Mouse (Mus musculus): ENCODE results near the gene Il25. TPM values are rescaled to one million over a fixed set of nuclear protein-coding genes. Genes with fewer than 3 reads are reported as not detected.

Gene Il25
- total RNA-seq (2021): not detected

DNA sequence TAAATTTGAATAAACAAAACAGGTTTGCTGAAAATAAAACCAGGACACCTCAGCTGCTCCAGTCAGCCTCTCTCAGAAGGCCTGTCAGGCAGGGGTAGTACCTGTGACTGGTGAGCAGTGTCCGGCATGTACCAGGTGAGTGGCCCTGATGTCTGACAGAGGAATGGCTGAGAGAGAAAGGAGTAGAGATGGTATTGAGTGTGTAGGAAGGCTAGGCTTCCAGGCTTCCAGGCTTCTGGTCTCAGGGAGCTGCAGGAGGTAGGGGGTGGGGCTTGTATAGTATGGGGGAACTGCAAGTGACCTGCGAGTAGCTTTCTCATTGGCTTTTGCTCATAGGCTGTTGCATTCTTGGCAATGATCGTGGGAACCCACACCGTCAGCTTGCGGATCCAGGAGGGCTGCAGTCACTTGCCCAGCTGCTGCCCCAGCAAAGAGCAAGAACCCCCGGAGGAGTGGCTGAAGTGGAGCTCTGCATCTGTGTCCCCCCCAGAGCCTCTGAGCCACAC, at the start of gene Il25:
Gene Il25 (plus strand): TSS at position 51 of the 506 bp plus-strand sequence.
- no peak for DNase-seq

DNA sequence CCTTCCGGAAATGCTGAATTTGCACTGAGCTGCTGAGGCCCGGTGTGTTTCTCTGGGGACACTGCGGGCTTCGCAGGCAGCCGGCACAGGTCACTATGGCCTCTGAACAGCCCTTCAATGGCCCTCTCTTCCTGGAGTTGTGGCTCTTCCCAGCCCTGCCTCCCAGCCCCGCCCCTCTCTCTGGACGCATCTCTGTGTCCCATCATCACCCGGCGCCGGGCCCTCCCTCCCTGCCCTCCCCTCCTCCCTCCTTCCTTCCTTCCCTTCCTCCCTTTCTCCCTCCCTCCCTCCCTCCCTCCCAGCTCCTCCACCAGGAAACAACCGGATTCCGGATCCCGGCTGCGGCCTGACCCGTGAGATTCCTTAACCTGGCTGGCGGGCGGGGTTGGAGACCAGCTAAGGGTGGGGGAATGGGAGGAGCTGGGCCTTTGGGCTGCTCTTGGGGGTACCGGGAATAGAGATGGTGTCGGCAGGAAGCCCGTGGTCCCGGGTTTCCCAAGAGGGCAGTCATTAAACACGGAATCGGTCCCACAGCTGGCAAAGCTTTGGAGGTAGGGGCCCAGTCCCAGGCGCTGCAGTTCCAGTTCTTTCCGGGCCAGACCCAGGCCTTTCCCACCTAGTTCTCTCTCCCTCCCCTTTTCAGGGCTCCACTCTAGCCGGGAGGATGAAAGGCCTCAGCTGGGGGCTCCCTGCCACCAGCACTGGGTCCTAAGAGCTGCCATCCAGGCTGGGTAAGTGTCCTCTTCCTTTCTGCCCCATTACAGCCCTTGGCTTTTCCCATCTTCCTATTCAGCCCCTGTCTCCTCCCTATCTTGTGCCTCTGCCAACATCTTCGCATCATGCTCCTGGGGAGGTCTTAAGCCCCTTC, 49.1 kb upstream of the Il25 start, which contains the start of the genes Bcl2l2 and Gm20521:
Gene Bcl2l2 (plus strand): TSS at position 224 of the 868 bp plus-strand sequence.
Gene Gm20521 (plus strand): TSS at position 288 of the 868 bp plus-strand sequence.
- peak; percentile 88 for DNase-seq

DNA sequence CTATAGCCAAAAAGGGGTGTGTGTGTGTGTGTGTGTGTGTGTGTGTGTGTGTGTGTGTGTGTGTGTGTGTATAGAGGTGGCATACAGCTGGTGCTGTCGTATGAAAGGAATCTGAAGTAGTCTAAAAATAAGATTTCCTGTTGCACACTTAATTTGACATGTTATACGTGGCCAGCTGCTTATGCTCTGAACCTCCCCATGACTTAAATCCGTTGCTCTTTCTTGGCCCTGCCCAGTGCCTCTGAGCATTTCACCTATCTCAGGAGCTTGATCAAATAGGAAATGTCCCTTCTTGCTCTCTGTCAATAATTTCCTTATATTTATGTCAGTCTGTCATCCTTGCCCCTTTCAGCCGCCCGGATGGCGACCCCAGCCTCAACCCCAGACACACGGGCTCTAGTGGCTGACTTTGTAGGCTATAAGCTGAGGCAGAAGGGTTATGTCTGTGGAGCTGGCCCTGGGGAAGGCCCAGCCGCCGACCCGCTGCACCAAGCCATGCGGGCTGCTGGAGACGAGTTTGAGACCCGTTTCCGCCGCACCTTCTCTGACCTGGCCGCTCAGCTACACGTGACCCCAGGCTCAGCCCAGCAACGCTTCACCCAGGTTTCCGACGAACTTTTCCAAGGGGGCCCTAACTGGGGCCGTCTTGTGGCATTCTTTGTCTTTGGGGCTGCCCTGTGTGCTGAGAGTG, 48.3 kb upstream of the Il25 start:
- DNase-seq: no peak

DNA sequence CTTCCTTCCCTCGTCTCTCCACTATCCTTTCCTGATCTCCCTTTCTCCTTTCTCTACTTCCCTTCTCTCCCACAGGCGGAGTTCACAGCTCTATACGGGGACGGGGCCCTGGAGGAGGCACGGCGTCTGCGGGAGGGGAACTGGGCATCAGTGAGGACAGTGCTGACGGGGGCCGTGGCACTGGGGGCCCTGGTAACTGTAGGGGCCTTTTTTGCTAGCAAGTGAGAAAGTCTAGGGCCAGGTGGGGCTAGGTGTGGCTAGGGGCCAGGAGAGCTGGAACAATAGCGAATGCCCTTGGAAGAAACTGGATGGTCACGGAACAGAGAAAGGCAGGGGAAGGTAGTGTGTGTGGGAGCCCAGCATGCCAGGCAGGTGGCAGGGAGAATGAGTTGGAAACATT, 47.2 kb upstream of the Il25 start:
- DNase-seq: no peak

DNA sequence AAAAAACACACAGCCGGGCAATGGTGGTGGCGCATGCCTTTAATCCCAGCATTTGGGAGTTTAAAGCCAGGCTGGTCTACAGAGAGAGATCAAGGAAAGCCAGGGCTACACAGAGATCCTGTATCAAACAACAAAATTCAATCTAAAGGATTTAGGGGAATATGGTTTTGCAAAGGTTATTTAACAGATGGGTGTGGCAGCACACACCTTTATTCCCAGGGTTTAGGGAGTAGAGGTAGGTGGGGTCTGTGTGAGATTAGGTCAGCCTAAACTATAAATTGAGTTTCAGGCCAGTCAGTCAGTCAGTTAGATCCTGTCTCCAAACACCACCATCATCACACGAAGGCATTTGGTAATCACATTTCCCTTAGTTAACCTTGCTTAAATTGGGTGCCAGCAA, 40.3 kb upstream of the Il25 start, which contains the start of gene Pabpn1:
Gene Pabpn1 (plus strand): TSS at position 301 of the 400 bp plus-strand sequence.
- no peak for DNase-seq

DNA sequence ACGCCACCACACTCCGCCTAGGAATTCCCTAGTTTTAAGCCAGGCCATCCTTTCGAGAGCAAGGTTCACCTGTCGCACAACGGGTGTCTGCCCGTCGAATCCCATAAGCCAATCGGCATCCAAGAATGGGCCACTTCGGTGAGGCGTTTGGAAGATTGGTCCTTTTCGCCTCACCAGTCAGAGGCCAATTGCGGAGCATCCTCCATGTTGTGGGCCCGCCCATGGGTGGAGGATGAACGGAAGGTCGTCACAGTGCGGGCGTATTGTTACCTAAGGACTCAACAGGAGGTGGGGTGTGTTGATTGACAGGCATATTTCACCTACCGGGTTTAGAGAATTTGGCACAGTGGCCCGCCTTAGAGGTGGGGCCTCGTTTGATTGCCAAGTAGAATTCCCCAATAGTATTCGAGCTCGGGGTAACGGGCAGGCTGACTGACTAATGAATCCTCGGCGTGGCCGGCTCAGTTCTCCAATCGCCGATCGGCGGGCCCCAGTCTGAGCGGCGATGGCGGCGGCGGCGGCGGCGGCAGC, 38.8 kb upstream of the Il25 start:
- peak; percentile 98 for DNase-seq

DNA sequence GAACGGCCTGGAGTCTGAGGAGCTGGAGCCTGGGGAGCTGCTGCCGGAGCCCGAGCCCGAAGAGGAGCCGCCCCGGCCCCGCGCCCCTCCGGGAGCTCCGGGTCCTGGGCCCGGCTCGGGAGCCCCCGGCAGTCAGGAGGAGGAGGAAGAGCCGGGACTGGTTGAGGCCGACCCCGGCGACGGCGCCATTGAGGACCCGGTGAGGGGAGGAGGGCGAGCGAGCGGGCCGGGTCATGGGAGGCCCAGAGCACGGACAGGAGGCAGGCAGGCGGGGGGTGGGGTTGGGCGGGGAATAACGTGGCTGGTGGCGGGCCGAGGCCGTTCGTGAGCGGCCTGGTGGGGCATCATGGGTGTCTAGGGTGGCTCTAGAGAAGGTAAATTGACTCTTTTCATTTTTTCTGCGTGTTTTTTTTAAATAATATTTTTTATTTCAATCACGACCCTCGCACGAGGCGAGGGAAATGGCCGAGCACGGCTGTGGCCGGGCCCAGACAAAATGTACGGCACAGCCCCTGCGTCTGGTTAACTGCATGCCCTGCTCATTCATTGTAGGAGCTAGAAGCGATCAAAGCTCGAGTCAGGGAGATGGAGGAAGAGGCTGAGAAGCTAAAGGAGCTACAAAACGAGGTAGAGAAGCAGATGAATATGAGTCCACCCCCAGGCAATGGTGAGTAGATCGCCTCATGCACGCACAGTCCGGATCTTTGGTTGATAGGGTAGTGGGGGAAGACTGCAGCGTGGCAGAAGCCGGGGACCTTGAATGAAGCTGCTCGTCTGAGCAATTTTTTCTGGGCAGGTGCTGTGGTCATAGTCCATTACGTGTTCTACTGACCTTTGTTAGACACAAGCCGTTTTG, 38.0 kb upstream of the Il25 start:
- peak; percentile 73 for DNase-seq

DNA sequence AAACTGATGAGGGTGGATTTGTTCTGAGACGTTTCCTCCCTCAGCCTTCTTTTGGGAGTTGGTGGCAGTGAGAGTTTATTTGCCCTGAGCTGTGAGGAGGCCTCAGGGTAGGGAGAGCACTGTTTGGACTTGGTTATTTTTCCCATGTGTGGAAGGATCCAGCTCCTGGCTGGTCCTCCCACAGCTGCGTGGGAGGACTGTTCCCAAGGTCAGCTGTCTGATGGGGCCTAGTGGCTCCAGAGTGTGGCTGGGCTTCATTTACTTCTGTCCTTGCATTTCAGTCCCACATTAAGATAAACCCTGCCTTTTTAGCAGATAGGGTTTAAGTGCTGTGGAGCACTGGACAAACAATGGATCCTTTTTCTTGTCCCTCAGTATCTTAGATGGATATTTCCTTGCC, 35.0 kb upstream of the Il25 start:
- no peak for DNase-seq

DNA sequence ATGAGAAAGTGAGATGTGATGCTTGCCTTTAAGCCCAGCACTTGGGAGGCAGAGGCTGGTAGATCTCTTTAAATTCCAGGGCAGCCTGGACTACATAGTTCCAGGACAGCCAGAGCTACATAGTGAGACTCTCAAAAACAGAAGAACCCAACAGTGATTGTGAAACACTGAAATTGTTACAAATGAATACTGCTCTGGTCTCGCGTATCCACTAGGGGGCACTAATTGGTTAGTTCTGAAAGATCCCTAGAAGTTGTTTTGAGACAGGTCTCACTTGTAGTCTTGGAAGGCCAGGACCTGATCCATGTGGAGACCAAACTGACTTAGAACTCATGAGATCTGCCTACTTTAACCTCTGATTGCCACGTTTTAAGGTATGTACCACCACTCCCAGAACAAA, 32.1 kb upstream of the Il25 start:
- DNase-seq: peak; percentile 78

DNA sequence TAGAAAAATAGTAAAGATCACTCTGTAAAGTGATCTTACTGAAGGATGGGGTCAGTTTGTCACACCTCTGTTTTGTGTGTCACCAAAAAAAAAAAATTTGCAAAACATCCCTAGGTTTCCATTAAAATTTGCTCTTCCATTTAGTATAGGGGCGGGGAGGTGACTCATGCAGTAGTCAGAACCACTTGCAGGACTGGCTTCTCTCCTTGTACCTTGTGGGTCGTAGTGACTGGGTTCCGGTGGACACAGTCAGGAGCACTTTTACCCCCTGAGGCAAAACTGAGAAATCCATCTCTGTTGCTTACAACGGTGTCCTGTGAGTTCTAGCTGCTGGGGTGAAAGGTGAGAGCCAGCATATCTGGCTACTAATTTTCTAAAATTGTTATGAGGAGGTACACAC, 28.9 kb upstream of the Il25 start:
- no peak for DNase-seq

DNA sequence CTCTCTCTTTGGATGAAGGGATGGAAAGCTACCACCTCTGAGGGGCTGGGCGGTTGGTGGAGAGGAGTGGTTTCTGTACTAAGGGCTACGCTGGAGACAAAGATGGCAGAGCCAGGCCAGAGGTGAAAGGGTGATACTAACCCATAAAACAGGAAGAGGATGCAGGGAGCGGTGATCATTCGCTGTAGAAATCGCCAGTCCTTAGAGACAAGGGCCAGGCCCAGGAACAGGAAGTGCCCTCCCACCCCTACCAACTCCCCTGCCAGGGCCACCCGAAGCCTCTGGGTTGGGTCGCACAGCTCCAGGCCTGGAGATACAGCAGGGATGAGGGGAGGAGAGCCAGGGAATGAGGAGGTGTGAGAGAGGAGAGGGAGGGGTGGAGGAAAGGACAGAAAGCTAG, 23.8 kb upstream of the Il25 start:
- no peak for DNase-seq

DNA sequence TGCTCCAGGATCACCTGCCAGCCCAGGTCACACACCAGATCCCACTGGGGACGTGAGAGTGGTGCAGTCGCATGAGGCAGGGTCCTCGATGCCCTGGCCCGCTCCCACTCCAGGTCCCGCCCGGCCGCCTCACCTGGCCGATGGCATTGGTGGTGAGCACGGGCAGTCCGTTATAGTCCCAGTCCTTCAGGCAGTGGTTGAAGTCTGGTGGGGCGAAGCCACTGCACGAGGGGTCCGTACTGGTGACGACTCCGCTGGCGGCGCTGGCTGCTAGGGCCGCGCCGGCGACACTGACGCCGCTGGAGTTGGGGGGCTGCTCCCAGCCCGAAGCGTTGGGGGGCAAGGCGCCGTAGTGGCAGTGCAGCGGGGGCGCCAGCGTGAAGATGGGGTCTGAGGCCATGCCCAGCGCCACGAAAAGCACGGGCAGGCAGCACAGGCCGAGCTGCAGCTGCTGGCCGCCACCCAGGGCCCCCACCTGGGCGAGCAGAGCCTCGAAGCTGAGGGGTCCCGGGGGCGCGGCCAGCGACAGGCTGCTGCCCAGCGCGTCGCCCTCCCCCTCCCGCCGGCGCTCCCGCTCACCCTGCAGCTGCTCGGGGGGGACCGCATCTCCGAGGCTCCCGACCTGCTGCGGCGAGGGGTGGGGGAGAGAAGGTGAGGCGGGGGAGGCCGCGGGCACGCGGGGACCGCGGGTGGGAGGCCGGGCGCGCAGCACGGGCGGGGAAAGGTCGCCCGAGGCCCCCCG, 20.2 kb upstream of the Il25 start:
- no peak for DNase-seq

DNA sequence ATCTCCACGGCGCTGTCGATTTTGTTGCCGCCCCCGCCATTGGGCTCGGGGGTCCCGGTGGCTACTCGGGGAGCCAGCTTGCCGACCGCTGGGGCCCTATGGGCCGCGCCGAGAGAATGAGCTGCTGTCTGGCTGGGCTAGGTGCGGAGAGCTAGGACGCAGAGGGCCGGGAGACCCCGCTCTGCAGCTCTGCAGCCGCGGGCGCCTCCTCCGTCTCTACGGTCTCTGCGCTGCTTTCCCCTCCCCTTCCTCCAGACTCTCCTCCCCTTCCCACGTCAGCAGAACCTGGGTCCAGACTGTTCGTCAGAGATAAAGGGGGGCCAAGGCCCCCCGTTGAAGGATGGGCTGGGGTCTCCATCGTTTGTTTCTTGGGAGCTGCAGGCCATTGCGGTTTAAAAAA, 19.6 kb upstream of the Il25 start, which contains the start of gene Slc22a17:
Gene Slc22a17 (minus strand): TSS at position 247 of the 400 bp plus-strand sequence.
- peak; percentile 68 for DNase-seq

DNA sequence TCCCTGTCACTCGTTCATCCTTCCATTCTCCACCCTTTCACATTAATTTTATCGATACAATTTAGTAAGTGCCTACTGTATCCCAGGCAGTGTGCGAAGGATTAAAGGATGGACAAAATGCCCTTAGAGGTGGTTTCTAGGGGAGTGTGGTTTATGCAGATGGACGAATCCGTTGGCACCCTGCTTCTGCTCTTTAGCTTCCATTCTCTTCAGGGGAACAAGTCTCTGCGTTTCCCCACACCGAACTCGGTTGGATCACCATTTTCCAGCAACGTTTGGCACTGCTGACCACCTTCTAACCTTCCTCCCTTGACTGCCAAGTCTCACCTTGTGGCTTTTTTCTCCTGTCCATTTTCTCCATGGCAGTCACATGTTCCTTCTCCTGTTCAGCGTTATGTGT, 19.2 kb upstream of the Il25 start:
- no peak for DNase-seq

DNA sequence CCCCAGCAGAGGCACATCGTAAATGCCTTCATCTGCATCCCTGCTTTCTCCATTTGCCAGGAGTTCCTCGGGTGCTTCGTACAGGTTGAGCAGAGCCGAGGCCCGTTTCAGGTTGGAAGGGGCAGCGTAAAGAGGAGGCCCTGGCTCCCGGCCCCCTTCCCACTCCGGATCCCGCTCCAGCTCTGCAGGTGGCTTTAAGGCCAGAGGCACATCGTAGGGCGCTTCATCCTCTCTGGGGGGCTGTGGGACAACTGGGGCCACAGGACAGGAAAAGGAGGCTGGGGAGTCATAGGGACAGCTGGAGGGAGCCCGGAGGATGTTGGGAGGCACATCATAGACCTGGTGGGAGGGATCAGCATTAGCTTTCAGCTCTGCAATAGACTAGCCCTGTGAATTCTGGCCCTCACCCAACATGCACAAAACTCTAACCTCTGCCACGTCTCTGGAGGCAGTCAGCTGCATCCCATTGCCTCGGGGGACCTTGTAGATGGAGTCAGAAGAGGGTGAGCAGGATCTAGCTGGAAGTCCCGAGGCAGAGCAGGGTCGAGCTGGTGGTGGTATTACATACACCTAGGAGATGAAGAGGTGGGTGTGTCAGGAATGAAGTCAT, 12.3 kb upstream of the Il25 start:
- DNase-seq: no peak

DNA sequence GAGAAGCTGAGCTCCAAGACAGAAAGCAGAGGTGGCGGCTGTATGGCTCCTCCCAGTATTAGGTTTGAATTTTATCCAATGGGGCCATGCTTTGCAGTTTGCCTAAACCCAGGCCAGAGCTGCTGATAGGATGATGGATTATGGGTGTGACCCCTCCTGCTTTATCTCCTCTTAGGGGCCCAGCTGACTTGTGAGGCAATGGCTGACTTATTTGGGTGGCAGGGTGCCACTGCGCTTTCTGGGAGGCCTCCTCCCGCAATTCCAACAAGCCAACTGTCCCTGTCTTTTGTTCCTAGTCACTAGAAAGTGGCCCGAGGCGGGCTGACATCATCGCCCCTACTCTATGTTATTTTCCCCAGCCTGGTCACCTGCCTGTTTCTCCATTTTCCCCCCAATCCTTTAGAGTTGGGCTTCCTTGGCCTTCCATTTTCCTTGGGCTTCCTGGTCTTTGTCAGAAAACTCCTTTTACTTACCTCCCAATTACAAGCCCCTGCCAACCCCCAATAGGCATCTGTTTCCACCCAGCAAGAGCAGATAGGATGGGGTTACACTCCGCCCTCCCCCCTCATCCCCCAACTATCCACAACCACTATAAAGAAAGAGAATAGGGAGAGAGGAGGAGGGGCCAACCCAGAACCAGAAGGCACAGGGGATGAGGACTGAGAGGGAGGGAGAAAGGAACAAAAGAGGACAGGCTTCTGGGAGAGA, 7.7 kb upstream of the Il25 start:
- peak; percentile 72 for DNase-seq

DNA sequence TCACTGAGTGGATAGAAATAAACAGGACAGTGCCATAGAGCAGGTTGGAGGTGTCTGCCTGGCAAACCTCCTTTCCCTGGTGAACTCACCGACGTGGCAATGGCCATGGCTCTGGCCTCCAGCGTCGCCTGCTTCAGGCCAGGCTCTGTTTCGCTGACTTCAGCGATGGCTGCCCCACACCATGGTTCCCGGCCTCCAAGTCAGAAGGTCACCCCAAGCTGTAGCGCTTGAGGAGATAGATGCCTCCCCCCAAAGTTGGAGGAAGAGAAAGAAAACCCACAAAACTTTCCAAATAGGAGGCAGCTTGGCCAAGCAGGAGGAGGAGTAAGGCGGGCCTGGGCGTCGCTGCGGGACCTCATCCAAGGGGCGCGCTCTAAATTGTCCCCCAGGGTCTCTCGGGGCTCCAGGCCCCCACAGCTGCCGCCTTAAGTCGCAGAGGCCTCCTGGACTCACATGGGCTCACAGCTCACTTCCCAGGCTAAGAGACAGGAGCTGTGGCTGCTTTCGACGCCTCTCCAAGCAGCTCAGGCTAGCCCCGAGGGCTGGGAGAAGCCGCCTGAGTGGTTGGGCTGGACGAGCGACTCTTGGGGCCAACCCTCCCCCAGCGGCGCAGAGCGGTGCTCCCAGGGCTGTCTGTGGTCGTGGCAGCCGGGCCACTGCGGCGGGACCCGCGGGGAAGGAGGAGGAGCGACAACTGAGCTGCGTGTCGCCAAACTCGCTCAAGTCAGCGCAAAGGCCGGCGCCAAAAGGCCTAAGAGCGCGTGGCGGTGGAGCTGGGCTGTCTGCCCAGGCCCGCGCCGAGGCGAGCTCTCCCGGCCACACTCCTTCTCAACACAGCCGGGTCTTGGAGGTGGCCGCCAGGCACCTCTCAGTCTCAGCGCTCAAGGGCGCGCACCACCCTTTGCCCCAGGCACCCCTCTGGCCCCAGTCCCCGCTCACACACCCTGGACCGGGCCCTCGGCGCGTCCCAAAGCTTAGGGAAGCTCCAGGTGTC, 6.8 kb upstream of the Il25 start, which contains the start of gene Efs:
Gene Efs (minus strand): TSS at position 778 of the 994 bp plus-strand sequence.
- DNase-seq: peak; percentile 77

DNA sequence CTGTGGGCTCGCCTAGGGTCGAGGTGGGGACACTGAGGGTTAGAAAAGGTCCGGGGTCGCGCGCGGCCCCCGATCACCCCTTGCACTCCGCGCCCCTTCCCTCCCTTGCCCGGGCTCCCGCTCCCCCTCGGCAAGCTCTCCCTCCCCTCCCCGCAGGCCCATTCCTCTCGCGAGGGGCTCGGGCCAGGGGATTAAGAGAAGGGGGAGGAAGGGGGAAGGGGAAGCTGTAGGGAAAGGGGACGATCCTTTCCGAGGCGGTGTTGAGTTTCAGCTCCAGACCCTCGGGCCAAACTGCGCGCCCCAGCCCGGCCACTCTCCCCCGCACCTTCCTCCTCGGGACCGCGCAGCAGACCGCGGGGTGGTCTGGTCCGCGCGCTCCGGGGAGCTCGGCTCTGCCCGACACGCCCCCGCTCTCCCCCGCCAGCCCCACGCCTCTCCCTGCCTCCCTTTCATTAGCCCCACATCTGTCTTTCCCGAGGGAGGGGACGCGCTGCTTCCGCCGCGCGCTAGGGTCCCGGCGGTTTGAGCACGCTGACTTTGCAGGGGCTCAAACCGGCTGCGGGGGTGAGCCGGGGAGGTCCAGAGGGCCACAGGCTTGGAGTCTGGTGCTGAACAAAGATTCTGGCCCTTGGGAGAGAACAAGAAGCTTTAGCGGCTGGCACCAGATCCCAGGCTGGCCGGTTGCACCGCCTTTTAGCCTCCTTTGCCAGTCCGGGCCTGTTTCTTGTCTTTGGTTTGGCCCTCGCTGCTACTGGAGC, 5.9 kb upstream of the Il25 start:
- peak; percentile 76 for DNase-seq
